Mouse (Mus musculus) spleen, postnatal 0 days (tissue): ENCODE data around the gene Hapln4. TPM values are rescaled to one million over a fixed set of nuclear protein-coding genes. Genes with fewer than 3 reads are reported as not detected.

Source experiments
- polyA plus RNA-seq: library from polyadenylated mRNA; unstranded; fragments of >200 nt; fragmentation: Nextera tagmentation; extraction: Ambion mirVana; gene quantifications from 2 replicates; pipeline ENCODE4 v1.2.1, GENCODE M21; 2015

Hapln4 gene
- not detected in 2 replicates for polyA plus RNA-seq

DNA sequence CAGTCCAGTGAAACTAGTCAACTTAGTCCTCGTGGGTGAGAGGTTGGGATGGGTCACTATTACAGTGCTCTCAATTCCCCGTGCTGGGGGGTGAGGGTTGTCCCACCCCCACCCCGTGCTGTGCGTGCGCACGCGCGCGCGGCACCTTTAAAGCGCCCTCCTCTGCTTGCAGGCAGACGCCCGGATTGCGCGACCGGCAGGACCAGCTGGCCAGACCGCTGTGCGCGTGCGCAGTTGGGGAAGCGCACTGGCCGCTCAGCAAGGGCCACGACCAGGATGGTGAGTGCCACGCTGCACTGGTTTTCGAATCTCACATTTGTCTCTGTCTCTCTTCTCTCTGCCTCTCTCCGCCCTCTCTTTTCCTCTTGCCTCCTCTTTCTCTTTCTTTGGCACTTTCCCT lies at the start of gene Hapln4:
Gene Hapln4, plus strand, starts transcription at position 173 of the 400 bp plus-strand sequence.

DNA sequence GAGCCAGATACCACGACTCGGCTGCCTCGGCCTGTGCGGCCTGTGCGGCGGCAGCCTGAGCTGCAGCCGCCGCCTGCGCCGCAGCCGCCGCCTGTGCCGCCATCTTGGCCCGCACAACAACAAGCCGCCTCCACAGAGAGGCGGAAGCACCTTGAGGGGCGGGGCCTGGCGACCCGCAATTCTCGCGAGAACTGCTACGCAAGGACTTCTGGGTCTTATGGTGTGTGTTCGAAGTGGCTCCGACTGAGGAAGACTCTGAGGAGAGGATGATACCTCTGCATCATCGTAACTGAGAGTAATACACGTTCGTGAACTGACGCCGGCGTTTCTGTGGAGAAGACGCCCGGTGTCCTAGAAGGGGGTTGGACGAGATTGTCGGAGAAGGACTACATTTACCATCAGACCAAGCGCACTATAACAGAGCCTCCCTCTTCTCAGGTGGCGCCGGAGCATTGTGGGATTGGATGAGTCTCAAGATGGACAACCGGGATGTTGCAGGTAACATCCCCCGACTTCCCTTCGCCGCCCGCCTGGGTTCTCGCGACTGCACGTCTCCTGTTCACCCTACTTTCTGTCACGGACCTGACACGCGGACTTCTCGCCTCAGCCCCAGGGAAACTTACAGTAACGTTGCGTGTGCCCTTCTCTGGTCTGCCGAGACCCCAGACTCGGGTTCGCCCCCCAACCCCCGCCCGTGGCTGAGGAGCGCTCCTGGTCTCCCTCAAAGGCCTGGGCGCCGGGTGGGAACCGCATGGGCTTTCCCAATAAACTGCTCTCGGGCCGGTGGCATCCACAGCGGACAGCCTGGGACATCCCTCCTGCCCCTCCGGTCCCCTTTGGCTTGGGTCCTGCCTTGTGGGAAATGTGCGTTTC lies 40.4 kb upstream of the Hapln4 start, which contains the start of the genes Mau2 and Sugp1:
Gene Mau2, minus strand, starts transcription at position 152 of the 873 bp plus-strand sequence.
Gene Sugp1, plus strand, starts transcription at position 231 of the 873 bp plus-strand sequence.

GRCm38 (mm10) chr8:70072441-70073069 lies 10.7 kb upstream of the Hapln4 start, which contains the start of gene Tm6sf2:
Gene Tm6sf2 (plus strand): TSS chr8:70072924.

DNA sequence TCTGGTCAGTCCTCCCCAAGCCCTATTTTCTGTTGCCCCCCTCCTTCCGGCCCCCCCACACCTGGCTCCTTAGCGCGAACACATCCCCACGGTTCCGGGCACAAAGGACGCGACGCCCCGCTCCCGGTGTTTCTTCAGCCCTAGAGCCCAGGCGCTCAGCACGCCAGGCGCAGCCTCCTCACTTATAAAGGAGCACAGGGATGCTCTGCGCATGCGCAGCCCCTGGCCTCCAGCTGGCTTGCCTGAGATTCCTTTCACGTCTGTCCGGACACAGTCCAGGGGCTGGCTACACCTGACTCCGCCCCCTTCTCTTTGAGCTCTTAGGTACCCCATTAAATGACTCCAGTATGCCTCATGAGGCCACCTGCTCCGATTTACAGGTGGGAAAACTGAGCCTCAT lies 37.4 kb downstream of the Hapln4 start, which contains the start of gene Ncan:
Gene Ncan, minus strand, starts transcription at position 207 of the 400 bp plus-strand sequence.

GRCm38 (mm10) chr8:70131166-70131883 lies 48.1 kb downstream of the Hapln4 start, which contains the start of gene Nr2c2ap:
Gene Nr2c2ap (plus strand): TSS chr8:70131333.

GRCm38 (mm10) chr8:70139026-70139857 lies 56.0 kb downstream of the Hapln4 start, which contains the start of the genes Rfxank, Borcs8 and Mef2b:
Gene Rfxank (minus strand): TSS chr8:70139154.
Gene Borcs8 (plus strand): TSS chr8:70139499.
Gene Mef2b (plus strand): TSS chr8:70139711.

Other genes with a start within 250 kb of the Hapln4 start
- gene Cilp2, start 195.8 kb upstream of the Hapln4 start, polyA plus RNA-seq, result 0.13 and 0.30 TPM in 2 replicates
- gene Tssk6, start 181.3 kb upstream of the Hapln4 start, polyA plus RNA-seq, result 3.7 and 4.8 TPM in 2 replicates
- gene Ndufa13, start 180.9 kb upstream of the Hapln4 start, polyA plus RNA-seq, result 112 TPM in 2 replicates
- gene Yjefn3, start 180.7 kb upstream of the Hapln4 start, polyA plus RNA-seq, result 0.34 and 1.4 TPM in 2 replicates
- 33.0 and 33.7 TPM in 2 replicates for gene Gatad2a, start 87.1 kb upstream of the Hapln4 start, polyA plus RNA-seq
- gene Mau2, start 40.7 kb upstream of the Hapln4 start, polyA plus RNA-seq, result 26.9 and 29.0 TPM in 2 replicates
- 21.6 and 22.8 TPM in 2 replicates for gene Sugp1, start 40.6 kb upstream of the Hapln4 start, polyA plus RNA-seq
- gene Tm6sf2, start 10.5 kb upstream of the Hapln4 start, polyA plus RNA-seq, result 0.29 and 0.35 TPM in 2 replicates
- 0.02 TPM in 1 of 2 replicates, not detected in the other for gene Ncan, start 37.4 kb downstream of the Hapln4 start, polyA plus RNA-seq
- 29.3 and 30.0 TPM in 2 replicates for gene Nr2c2ap, start 47.9 kb downstream of the Hapln4 start, polyA plus RNA-seq
- gene Rfxank, start 55.7 kb downstream of the Hapln4 start, polyA plus RNA-seq, result 7.3 and 8.6 TPM in 2 replicates
- 26.4 and 31.2 TPM in 2 replicates for gene Borcs8, start 56.0 kb downstream of the Hapln4 start, polyA plus RNA-seq
- gene Mef2b, start 56.3 kb downstream of the Hapln4 start, polyA plus RNA-seq, result 0.22 and 0.40 TPM in 2 replicates
- 25.9 and 30.0 TPM in 2 replicates for gene Tmem161a, start 88.9 kb downstream of the Hapln4 start, polyA plus RNA-seq
- gene Slc25a42, start 128.8 kb downstream of the Hapln4 start, polyA plus RNA-seq, result 5.4 TPM in 2 replicates
- gene Sugp2, start 150.8 kb downstream of the Hapln4 start, polyA plus RNA-seq, result 18.2 and 18.8 TPM in 2 replicates
- gene Armc6, start 151.0 kb downstream of the Hapln4 start, polyA plus RNA-seq, result 12.2 and 13.3 TPM in 2 replicates
- 12.8 and 17.0 TPM in 2 replicates for gene Homer3, start 199.4 kb downstream of the Hapln4 start, polyA plus RNA-seq
- gene Ddx49, start 219.0 kb downstream of the Hapln4 start, polyA plus RNA-seq, result 27.7 and 29.9 TPM in 2 replicates
- gene Cope, start 219.1 kb downstream of the Hapln4 start, polyA plus RNA-seq, result 164 and 185 TPM in 2 replicates
- gene Cers1, start 232.3 kb downstream of the Hapln4 start, polyA plus RNA-seq, result 0.46 and 0.73 TPM in 2 replicates
- 0.16 and 0.34 TPM in 2 replicates for gene Gdf1, start 246.4 kb downstream of the Hapln4 start, polyA plus RNA-seq